Mouse (Mus musculus) naive thymus-derived CD4-positive, alpha-beta T cell, adult 2 months (primary cell): Measurements from ENCODE around the gene Spdef.

Source experiments
- DNase-seq: peaks from one replicate; pipeline ENCODE4 v3.0.0-alpha.2; 2011; ENCODE audit warnings: low read depth

Gene Spdef

DNA sequence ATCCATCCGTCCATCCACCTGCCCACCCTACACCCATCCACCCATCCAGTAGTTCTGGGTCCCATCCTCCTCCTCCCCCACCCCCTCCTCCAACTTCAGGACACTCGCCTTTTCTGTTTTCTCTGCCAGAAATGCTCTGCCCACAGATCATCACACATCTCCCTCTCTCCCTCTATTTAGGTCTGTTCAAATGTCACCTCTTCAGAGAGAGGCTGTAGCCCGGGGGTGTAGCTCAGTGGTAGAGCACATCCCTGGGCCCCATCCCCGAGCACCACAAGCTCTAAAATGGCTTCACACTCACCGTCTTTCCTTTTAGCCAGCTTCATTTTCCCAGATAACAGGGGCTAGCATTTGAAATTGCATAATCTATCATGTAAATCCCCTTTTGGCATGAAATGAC, 51.0 kb downstream of the Spdef start:
- no peak for DNase-seq

GRCm38 (mm10) chr17:27676270-27676669, 52.5 kb downstream of the Spdef start:
- no peak for DNase-seq

DNA sequence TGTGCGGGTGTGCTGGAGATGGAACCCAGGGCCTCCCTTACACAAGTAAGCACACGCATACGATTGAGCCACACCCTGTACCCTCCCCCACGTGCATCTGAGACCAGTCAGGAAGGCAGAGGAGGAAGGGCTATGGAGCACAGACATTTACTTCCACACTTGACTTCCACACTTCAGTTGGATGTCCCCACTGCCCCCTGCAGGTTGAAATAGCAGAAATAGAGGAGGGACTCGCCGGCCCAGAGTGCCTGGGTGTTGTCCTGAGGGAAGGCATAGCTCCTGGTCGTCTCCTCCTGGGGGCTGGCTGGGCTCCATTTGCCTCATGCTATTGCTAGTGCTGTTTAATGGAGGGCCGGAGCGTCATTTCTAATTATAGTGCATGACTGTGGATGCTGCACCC, 53.3 kb downstream of the Spdef start:
- DNase-seq: no peak

DNA sequence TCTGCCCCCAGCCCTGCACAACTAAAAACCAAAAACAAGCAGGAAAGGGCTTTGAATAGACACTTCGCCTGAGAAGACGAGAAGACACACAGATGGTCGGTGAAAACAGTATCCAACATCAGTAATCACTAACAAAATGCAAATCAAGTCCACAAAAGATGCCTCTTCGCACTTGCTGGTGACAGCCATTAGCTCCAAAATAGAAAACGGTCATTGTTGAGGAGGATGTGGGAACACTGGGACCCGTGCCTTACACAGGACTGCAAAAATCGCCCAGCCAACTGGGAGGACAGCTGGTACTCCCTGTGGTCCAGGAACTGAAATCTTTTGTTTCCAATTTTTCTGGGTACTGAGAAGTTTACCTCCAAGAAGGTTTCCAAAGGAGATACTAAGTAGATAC, 54.8 kb downstream of the Spdef start:
- no peak for DNase-seq

GRCm38 (mm10) chr17:27671720-27672119, 57.0 kb downstream of the Spdef start:
- DNase-seq: no peak
